Mouse (Mus musculus): ENCODE data around the gene Rfc4. TPM values are rescaled to one million over a fixed set of nuclear protein-coding genes. Genes with fewer than 3 reads are reported as not detected.

The Rfc4 gene
- total RNA-seq, 2 experiments from 2014 or later: 6.8 to 7.3 TPM

Small RNA genes within 50 kb of the gene (microRNA-seq; reads per million reads assigned to microRNA genes)
- 0.76 reads per million for gene Gm49346

Other genes starting within 250 kb of the Rfc4 start
- gene Ahsg, start 236.5 kb downstream of the Rfc4 start, total RNA-seq (2021): not detected
- not detected for gene Fetub, start 209.4 kb downstream of the Rfc4 start, total RNA-seq (2021)
- not detected for gene Hrg, start 176.7 kb downstream of the Rfc4 start, total RNA-seq (2021)
- gene Kng2, start 98.3 kb downstream of the Rfc4 start, total RNA-seq (2021): not detected
- gene Kng1, start 69.9 kb downstream of the Rfc4 start, total RNA-seq (2021): not detected
- gene Eif4a2, start 20.3 kb downstream of the Rfc4 start, total RNA-seq (2021): 100 to 1,000 TPM; 863 to 878 TPM
- not detected for gene Adipoq, start 18.8 kb upstream of the Rfc4 start, total RNA-seq (2021)
- 10 to 100 TPM; 15.5 to 17.3 TPM for gene St6gal1, start 97.0 kb upstream of the Rfc4 start, total RNA-seq (2021)

All from left cerebral cortex, postnatal 36 days (tissue).